In the genomic region with DNA sequence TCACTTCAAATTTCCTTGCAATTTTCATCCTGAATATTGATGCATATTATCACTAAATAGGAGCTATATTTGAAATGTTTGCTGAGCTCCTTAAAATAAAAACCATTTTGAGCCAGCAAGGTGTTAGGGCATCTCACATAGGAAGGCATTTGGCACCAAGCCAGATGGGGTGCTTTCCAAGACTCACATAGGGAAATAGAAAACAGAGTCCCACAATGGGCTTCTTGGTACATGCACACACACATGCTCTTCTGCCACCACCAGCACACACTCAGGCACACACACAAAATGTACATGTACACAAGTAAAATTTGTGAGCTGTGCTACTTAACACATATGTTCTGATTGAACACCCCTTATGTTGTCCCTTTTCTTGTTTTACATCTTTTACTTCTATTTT, we compare ENCODE assay signal across 28 mouse cellular contexts.
A peak's percentile ranks its signal among the peaks of the same experiment; 100 is the strongest.
DNase-seq lines count a peak whose midpoint lies in the region; ATAC-seq lines count a peak whose summit lies in the region.
"Had no signal": no experiment of that assay in that cellular context is flagged by ENCODE, and none has a peak within 500 bp of the region (broad histone marks: within the 10 kb centered on the region; RNA-seq: fewer than 3 reads in every experiment).

No protein-coding gene starts in this region.

- no peak overlapping the region for H3K9ac ChIP-seq in liver, embryonic 11.5 days (ENCODE audit: low read depth, low read length)
- H3K9ac ChIP-seq: embryonic facial prominence, embryonic 15.5 days; forebrain, embryonic 12.5 days; forebrain, postnatal 0 days; heart, embryonic 12.5 days; hindbrain, embryonic 13.5 days; liver, embryonic 15.5 days; lung, embryonic 15.5 days; midbrain, embryonic 12.5 days; neural tube, embryonic 13.5 days had no signal

- H3K9me3 ChIP-seq in liver, embryonic 11.5 days (ENCODE audit: control insufficient read depth, low read length): no peaks in the 10 kb centered on the region
- H3K9me3 ChIP-seq: embryonic facial prominence, embryonic 10.5 days; embryonic facial prominence, embryonic 15.5 days; forebrain, embryonic 12.5 days; G1E; heart, embryonic 12.5 days; hindbrain, embryonic 13.5 days; liver, embryonic 15.5 days; lung, embryonic 15.5 days; midbrain, embryonic 12.5 days; neural tube, embryonic 13.5 days had no signal

- H3K4me3 ChIP-seq in liver, embryonic 11.5 days (ENCODE audit: low read depth, low read length): no peak overlapping the region
- H3K4me3 ChIP-seq: embryonic facial prominence, embryonic 10.5 days; embryonic facial prominence, embryonic 15.5 days; forebrain, embryonic 12.5 days; heart, adult 2 months; heart, embryonic 12.5 days; hindbrain, embryonic 13.5 days; liver, embryonic 15.5 days; lung, embryonic 15.5 days; midbrain, embryonic 12.5 days; neural tube, embryonic 13.5 days had no signal

- no peaks in the 10 kb centered on the region for H3K4me1 ChIP-seq in liver, embryonic 11.5 days (replicated peaks; ENCODE audit: control insufficient read depth, insufficient read depth, low read length)
- H3K4me1 ChIP-seq: embryonic facial prominence, embryonic 10.5 days; embryonic facial prominence, embryonic 15.5 days; forebrain, embryonic 12.5 days; heart, embryonic 12.5 days; hindbrain, embryonic 13.5 days; liver, embryonic 15.5 days; lung, embryonic 15.5 days; midbrain, embryonic 12.5 days; neural tube, embryonic 13.5 days had no signal

- H3K27me3 ChIP-seq in liver, embryonic 11.5 days (replicated peaks; ENCODE audit: control insufficient read depth, insufficient read depth, low read length): no peaks in the 10 kb centered on the region
- H3K27me3 ChIP-seq: embryonic facial prominence, embryonic 15.5 days; forebrain, embryonic 12.5 days; heart, embryonic 12.5 days; hindbrain, embryonic 13.5 days; liver, embryonic 15.5 days; lung, embryonic 15.5 days; midbrain, embryonic 12.5 days; neural tube, embryonic 13.5 days; Patski had no signal

- DNase-seq in cerebellum, adult 9-10 months: peak; percentile 2
- DNase-seq in cerebellum, adult 8-10 months: no peak
- DNase-seq in kidney, postnatal 14 days: peak; percentile 1
- DNase-seq in kidney, adult 18-20 months: no peak
- DNase-seq in testis, postnatal 10 days (ENCODE audit: low spot score): peak; percentile 39
- no peak for DNase-seq in testis, postnatal 14 days (ENCODE audit: low spot score)
- DNase-seq in liver, embryonic 11.5 days (ENCODE audit: low spot score): no peak
- DNase-seq: adrenal gland, postnatal 14 days; forebrain, postnatal 0 days; heart, adult 2 months; heart, postnatal 4 days; kidney, adult 11 months; layer of hippocampus, postnatal 36 days; liver; lung, postnatal 36 days; thymus, postnatal 14 days had no signal

- no peak for ATAC-seq in liver, embryonic 11.5 days (replicated peaks; ENCODE audit: low FRiP score)
- ATAC-seq: forebrain, postnatal 0 days; inflammation-experienced regulatory T-cells, adult 6 months; Patski had no signal

- no peak overlapping the region for H3K4me2 ChIP-seq in liver, embryonic 11.5 days
- H3K4me2 ChIP-seq: embryonic facial prominence, embryonic 15.5 days; forebrain, embryonic 12.5 days; heart, embryonic 12.5 days; hindbrain, embryonic 13.5 days; liver, embryonic 15.5 days; lung, embryonic 15.5 days; midbrain, embryonic 12.5 days; neural tube, embryonic 13.5 days had no signal

- no peaks in the 10 kb centered on the region for H3K36me3 ChIP-seq in liver, embryonic 11.5 days (ENCODE audit: control insufficient read depth, insufficient read depth, low read length)
- H3K36me3 ChIP-seq: embryonic facial prominence, embryonic 10.5 days; embryonic facial prominence, embryonic 15.5 days; forebrain, embryonic 12.5 days; G1E; heart, embryonic 12.5 days; hindbrain, embryonic 13.5 days; liver, embryonic 15.5 days; lung, embryonic 15.5 days; midbrain, embryonic 12.5 days; neural tube, embryonic 13.5 days had no signal

- no peak overlapping the region for H3K27ac ChIP-seq in liver, embryonic 11.5 days (ENCODE audit: low read depth, low read length)
- H3K27ac ChIP-seq: embryonic facial prominence, embryonic 10.5 days; embryonic facial prominence, embryonic 15.5 days; forebrain, embryonic 12.5 days; heart, adult 2 months; hindbrain, embryonic 13.5 days; liver, embryonic 15.5 days; lung, embryonic 15.5 days; midbrain, embryonic 12.5 days; neural tube, embryonic 13.5 days had no signal

Comparison
In these comparisons a context has a peak if more than half of its experiments do, and no peak if none do; other contexts are left out.
1. DNase-seq: peak in cerebellum, adult 9-10 months (single experiment), kidney, postnatal 14 days (single experiment) and testis, postnatal 10 days (single experiment); none in cerebellum, adult 8-10 months (single experiment), kidney, adult 18-20 months (single experiment), testis, postnatal 14 days (single experiment) and liver, embryonic 11.5 days (single experiment).